Mouse (Mus musculus) heart, embryonic 13.5 days (tissue): ENCODE results near the gene Ppp1r21. TPM values are rescaled to one million over a fixed set of nuclear protein-coding genes. Genes with fewer than 3 reads are reported as not detected.

Source experiments
- ATAC-seq: fragments of 200-750 bp; cut with Nextera tagmentation; 2 replicates; pipeline ENCODE4 v1.8.0; 2017; ENCODE audit warnings: moderate TSS enrichment; ENCODE audit not compliant: insufficient number of reproducible peaks, low FRiP score, low TSS enrichment; ENCODE audit errors: extremely low read depth
- H3K27ac ChIP-seq: fragments of 300-500 bp; sonication (generic); replicated peaks from 2 replicates; pipeline ENCODE4 v1.5.1; 2015; ENCODE audit warnings: moderate library complexity, mild to moderate bottlenecking, inconsistent platforms
- H3K27me3 ChIP-seq: fragments of 300-500 bp; sonication (generic); replicated peaks from 2 replicates; pipeline ENCODE4 v1.6.1; 2015; ENCODE audit warnings: mild to moderate bottlenecking, inconsistent platforms
- H3K36me3 ChIP-seq: fragments of 300-500 bp; sonication (generic); 2 replicates; pipeline ENCODE4 v1.6.1; 2015; ENCODE audit warnings: mild to moderate bottlenecking, inconsistent platforms
- H3K4me1 ChIP-seq: fragments of 300-500 bp; sonication (generic); 2 replicates; pipeline ENCODE4 v1.6.1; 2015; ENCODE audit warnings: inconsistent platforms
- H3K4me2 ChIP-seq: fragments of 300-500 bp; sonication (generic); 2 replicates; pipeline ENCODE4 v1.6.1; 2015; ENCODE audit warnings: inconsistent platforms, mild to moderate bottlenecking, moderate library complexity
- H3K4me3 ChIP-seq: fragments of 300-500 bp; sonication (generic); 2 replicates; pipeline ENCODE4 v1.5.1; 2015; ENCODE audit warnings: moderate library complexity, mild to moderate bottlenecking, inconsistent platforms
- H3K9ac ChIP-seq: fragments of 300-500 bp; sonication (generic); 2 replicates; pipeline ENCODE4 v1.6.1; 2015; ENCODE audit warnings: inconsistent platforms, mild to moderate bottlenecking, moderate library complexity
- H3K9me3 ChIP-seq: fragments of 300-500 bp; sonication (generic); 2 replicates; pipeline ENCODE4 v1.6.1; 2016; ENCODE audit warnings: inconsistent platforms
- WGBS: fragments of 180-500 bp; shearing (Covaris S2); methylation state at CpG from one replicate; pipeline ENCODE4 v1.1.7; 2015; ENCODE audit warnings: mixed read lengths; 5-methylcytosine and 5-hydroxymethylcytosine counted together
- polyA plus RNA-seq: library from polyadenylated mRNA; unstranded; fragments of >200 nt; fragmentation: Nextera tagmentation; extraction: Ambion mirVana; gene quantifications from 2 replicates; pipeline ENCODE4 v1.2.1, GENCODE M21; 2015

The Ppp1r21 gene
- polyA plus RNA-seq, 1 experiment from 2014 or later, result 13.5 TPM

DNA sequence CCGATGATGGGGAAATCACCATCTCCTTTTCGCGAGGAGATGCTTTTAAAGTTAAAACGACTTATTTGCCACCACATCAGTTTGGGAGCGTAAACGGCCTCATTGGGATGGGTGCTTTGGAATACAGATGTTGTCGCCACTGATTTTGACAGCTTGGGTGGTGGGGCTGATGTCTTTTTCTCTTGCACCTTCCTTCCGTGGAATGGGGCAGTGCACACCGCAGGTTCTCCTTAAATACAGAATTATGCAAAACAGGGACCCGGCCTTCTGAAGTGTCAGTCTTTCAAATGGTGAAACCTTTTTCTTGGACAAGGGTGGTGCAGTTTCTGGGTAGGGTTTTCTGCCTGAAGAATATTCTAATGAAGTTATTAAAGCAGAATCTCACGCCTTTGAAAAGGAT lies 749 bp downstream of the Ppp1r21 start:
- peaks cover 17% of the 10 kb centered on the region for H3K4me1 ChIP-seq
- no peak for ATAC-seq
- H3K27me3 ChIP-seq, result no peaks in the 10 kb centered on the region; the same call in 1 of the 2 replicates
- peak overlapping the region; percentile 90 for H3K9ac ChIP-seq
- peak overlapping the region; percentile 79 for H3K4me3 ChIP-seq
- peak overlapping the region; percentile 72 for H3K27ac ChIP-seq
- no peaks in the 10 kb centered on the region for H3K36me3 ChIP-seq
- H3K9me3 ChIP-seq, result no peaks in the 10 kb centered on the region
- peak overlapping the region; percentile 78 for H3K4me2 ChIP-seq
- 10% methylated on average over 11 of the region's 11 CpGs for WGBS

DNA sequence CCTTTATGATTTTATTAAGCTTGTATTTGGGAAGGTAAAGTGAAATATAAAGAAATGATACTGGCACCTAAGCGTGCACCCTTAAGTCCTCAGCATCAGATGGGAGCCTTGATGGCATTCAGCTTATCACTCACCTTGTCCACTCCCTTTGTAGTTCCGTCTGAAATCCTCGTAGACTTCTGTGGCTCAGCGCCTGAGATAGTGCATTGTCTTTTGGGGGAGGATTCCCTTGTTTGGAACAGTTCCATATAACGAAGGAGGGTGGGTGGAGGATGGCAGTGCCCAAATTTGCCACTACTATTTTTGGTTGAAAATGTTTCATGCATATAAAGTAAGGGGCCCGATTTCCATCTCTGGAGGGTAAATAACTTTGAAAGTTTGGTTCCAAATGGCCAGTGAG lies 1.3 kb downstream of the Ppp1r21 start:
- Histone ChIP-seq H3K27ac (no peak overlapping the region), H3K36me3 (no peaks in the 10 kb centered on the region), H3K9ac (peak overlapping the region; percentile 90; the same call in 1 of the 2 replicates), H3K4me2 (peak overlapping the region; percentile 78), H3K9me3 (no peaks in the 10 kb centered on the region), H3K4me1 (peaks cover 21% of the 10 kb centered on the region), H3K4me3 (peak overlapping the region; percentile 79; the same call in 1 of the 2 replicates), H3K27me3 (no peaks in the 10 kb centered on the region)
- ATAC-seq, result no peak
- 54% methylated on average over 6 of the region's 6 CpGs for WGBS

DNA sequence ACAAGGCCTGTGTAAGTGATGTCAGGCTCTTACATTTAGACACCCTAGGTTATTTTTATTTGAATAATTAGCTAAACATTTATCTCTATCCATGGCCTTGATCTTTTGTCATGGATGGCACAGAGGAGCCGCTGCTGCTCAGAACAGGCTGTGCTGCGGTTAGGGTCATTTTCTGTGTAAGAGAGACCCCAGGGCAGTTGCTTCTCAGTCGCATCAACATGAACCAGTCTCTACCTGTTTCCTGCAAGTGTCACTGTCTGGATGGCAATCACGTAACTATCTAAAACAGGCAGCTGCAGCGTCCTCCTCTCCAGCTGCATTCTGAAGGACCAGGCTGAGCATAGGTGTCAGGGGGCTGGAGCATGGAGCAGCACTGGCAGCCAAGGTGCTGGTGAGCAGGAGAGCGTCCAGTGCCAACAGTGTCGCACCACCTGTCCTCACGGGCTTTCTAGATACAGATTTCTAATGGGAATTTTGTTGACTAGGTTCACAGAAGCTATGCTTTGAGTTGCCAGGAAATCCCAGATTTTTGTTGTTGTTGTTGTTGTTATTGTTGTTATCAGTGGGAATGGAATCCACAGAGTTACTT lies 8.0 kb downstream of the Ppp1r21 start:
- Histone ChIP-seq H3K27ac (no peak overlapping the region), H3K27me3 (no peaks in the 10 kb centered on the region), H3K9me3 (no peaks in the 10 kb centered on the region), H3K9ac (no peak overlapping the region), H3K36me3 (no peaks in the 10 kb centered on the region), H3K4me3 (no peak overlapping the region), H3K4me1 (peaks cover 27% of the 10 kb centered on the region), H3K4me2 (no peak overlapping the region)
- no peak for ATAC-seq
- 76% methylated on average over 8 of the region's 8 CpGs for WGBS

DNA sequence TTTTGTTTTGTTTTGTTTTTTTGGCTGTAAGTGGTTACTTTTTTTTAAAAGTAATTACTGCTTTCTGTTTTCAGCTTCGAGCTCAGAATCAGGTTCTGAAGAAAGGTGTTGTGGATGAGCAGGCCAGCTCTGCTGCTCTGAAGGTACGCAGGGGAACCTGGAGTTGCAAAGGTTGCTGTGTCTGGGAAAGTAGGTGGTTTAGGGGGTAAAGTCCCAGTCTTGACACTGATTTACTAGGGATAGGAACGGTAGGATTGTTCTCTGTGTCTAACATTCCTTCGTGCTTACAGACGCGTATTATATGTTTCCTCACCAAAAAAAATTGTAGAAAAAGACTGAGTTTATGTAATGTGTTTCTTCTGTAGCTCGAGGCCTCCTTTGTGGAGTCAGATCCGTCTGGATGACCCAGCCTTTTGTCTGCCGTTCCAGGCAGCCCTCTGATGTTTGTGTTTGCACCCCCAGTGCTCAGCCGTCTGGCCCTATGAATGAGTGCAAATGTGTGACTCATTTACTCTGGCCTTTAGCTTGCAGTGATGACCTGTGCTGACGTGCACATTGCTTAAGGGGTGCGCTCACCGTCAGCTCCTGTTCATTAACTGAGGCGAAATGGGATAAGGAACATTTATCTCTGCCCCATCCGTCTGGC lies 13.0 kb downstream of the Ppp1r21 start:
- Histone ChIP-seq H3K4me2 (no peak overlapping the region), H3K27me3 (no peaks in the 10 kb centered on the region), H3K9ac (no peak overlapping the region), H3K9me3 (no peaks in the 10 kb centered on the region), H3K36me3 (peaks cover 35% of the 10 kb centered on the region), H3K27ac (no peak overlapping the region), H3K4me3 (no peak overlapping the region), H3K4me1 (peaks cover 12% of the 10 kb centered on the region)
- 65% methylated on average over 15 of the region's 15 CpGs for WGBS
- ATAC-seq, result no peak

- no peak overlapping the region for H3K4me2 ChIP-seq
- H3K36me3 ChIP-seq, result peaks cover 39% of the 10 kb centered on the region
- 63% methylated on average over 3 of the region's 3 CpGs for WGBS
- H3K4me1 ChIP-seq, result peaks cover 11% of the 10 kb centered on the region
- H3K27me3 ChIP-seq, result no peaks in the 10 kb centered on the region
- no peak overlapping the region for H3K27ac ChIP-seq
- H3K4me3 ChIP-seq, result no peak overlapping the region
- no peaks in the 10 kb centered on the region for H3K9me3 ChIP-seq
- H3K9ac ChIP-seq, result no peak overlapping the region
- ATAC-seq, result no peak
Measured at GRCm38 (mm10) chr17:88543417-88543782, 13.5 kb downstream of the Ppp1r21 start.

- Histone ChIP-seq H3K27me3 (no peaks in the 10 kb centered on the region), H3K27ac (no peak overlapping the region), H3K4me3 (no peak overlapping the region), H3K9ac (no peak overlapping the region), H3K4me2 (no peak overlapping the region), H3K36me3 (peaks cover 54% of the 10 kb centered on the region), H3K4me1 (peaks cover 11% of the 10 kb centered on the region), H3K9me3 (no peaks in the 10 kb centered on the region)
- ATAC-seq, result no peak
- WGBS, result 83% methylated on average over 15 of the region's 15 CpGs
Measured at GRCm38 (mm10) chr17:88545217-88545784, 15.4 kb downstream of the Ppp1r21 start.

GRCm38 (mm10) chr17:88546745-88547144 lies 16.8 kb downstream of the Ppp1r21 start:
- H3K27me3 ChIP-seq, result no peaks in the 10 kb centered on the region
- no peak overlapping the region for H3K4me3 ChIP-seq
- ATAC-seq, result no peak
- H3K27ac ChIP-seq, result no peak overlapping the region
- H3K9ac ChIP-seq, result no peak overlapping the region
- H3K9me3 ChIP-seq, result no peaks in the 10 kb centered on the region
- WGBS, result 86% methylated on average over 4 of the region's 4 CpGs
- peaks cover 57% of the 10 kb centered on the region for H3K36me3 ChIP-seq
- peaks cover 21% of the 10 kb centered on the region for H3K4me1 ChIP-seq
- no peak overlapping the region for H3K4me2 ChIP-seq

DNA sequence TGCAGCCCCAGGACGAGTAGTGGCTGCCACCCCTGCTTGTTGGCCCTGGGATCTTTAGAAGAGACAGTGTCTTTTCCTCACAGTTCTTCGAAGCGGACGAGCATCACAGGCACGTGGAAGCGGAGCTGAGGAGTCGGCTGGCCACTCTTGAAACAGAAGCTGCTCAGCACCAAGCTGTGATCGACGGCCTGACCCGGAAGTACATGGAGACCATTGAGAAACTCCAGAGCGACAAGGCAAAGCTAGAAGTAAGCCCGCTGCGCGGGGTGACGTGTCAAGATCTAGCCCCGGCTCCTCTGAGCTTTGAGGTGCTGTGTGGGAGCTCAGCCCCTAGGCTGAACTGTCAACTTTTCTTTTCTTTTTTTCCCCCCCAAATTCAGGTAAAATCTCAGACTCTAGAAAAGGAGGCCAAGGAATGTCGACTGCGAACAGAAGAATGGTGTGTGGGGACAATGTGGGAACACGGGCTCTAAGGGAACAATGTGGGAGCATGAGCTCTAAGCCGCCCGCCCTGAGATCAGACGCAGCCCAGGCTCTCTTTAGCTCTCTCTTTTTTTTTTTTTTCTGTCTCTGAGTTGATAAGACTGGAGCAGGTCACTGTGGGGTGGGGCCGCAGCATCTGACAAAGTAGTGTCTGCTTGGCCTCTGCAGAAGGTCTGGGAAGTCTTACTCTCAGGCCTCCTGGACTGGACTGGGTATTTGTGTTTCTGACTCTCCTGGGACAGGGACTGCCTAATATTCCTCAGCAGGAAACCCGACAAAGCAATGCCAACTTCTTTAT lies 19.7 kb downstream of the Ppp1r21 start:
- H3K4me1 ChIP-seq, result peaks cover 31% of the 10 kb centered on the region
- H3K4me2 ChIP-seq, result no peak overlapping the region
- H3K27me3 ChIP-seq, result no peaks in the 10 kb centered on the region
- H3K36me3 ChIP-seq, result peaks cover 53% of the 10 kb centered on the region
- H3K27ac ChIP-seq, result no peak overlapping the region
- H3K4me3 ChIP-seq, result no peak overlapping the region
- no peaks in the 10 kb centered on the region for H3K9me3 ChIP-seq
- WGBS, result 58% methylated on average over 24 of the region's 24 CpGs
- no peak overlapping the region for H3K9ac ChIP-seq
- ATAC-seq, result no peak

- ATAC-seq, result no peak
Measured at GRCm38 (mm10) chr17:88550351-88550750, 20.4 kb downstream of the Ppp1r21 start.

GRCm38 (mm10) chr17:88550981-88551940 lies 21.3 kb downstream of the Ppp1r21 start:
- Histone ChIP-seq H3K27ac (0 out of 2 replicates have a peak overlapping the region, but pooled peaks have one; percentile 33), H3K27me3 (no peaks in the 10 kb centered on the region), H3K36me3 (peaks cover 56% of the 10 kb centered on the region), H3K4me3 (no peak overlapping the region), H3K9me3 (no peaks in the 10 kb centered on the region), H3K4me2 (no peak overlapping the region), H3K4me1 (peaks cover 31% of the 10 kb centered on the region), H3K9ac (no peak overlapping the region)
- no peak for ATAC-seq
- WGBS, result 53% methylated on average over 10 of the region's 10 CpGs

More at GRCm38 (mm10) chr17:88550351-88550750, 20.4 kb downstream of the Ppp1r21 start:
- peaks cover 31% of the 10 kb centered on the region for H3K4me1 ChIP-seq
- no peak overlapping the region for H3K27ac ChIP-seq
- H3K27me3 ChIP-seq, result no peaks in the 10 kb centered on the region
- no peaks in the 10 kb centered on the region for H3K9me3 ChIP-seq
- H3K4me2 ChIP-seq, result no peak overlapping the region
- no peak overlapping the region for H3K4me3 ChIP-seq
- no peak overlapping the region for H3K9ac ChIP-seq
- 64% methylated on average over 5 of the region's 5 CpGs for WGBS
- peaks cover 53% of the 10 kb centered on the region for H3K36me3 ChIP-seq
